16 mouse cellular contexts compared by ENCODE assay signal in genomic region chr6:90783945-90784344, GRCm38 (mm10).
DNase-seq lines count a peak whose midpoint lies in the region; ATAC-seq and TF ChIP-seq lines count a peak whose summit lies in the region.
"Had no signal": no experiment of that assay in that cellular context is flagged by ENCODE, and none has a peak within 500 bp of the region (broad histone marks: within the 10 kb centered on the region; RNA-seq: fewer than 3 reads in every experiment).

No protein-coding gene starts in this region.

- peaks cover 75% of the 10 kb centered on the region for H3K4me1 ChIP-seq in hindbrain, embryonic 15.5 days (replicated peaks)
- peaks cover 44% of the 10 kb centered on the region for H3K4me1 ChIP-seq in olfactory bulb, adult 2 months (ENCODE audit: control insufficient read depth, insufficient read depth, low read length)

- 31% methylated on average over 4 of the region's 4 CpGs for WGBS in hindbrain, embryonic 15.5 days
- WGBS in olfactory bulb, adult 2 months: 37% methylated on average over 4 of the region's 4 CpGs

- TF ChIP-seq POLR2A in olfactory bulb, adult 2 months (IDR thresholded peaks at IDR 0.05; ENCODE audit: insufficient read depth, low read depth, low read length): no peak

- H3K9ac ChIP-seq in hindbrain, embryonic 15.5 days: no peak overlapping the region
- H3K9ac ChIP-seq: heart, embryonic 12.5 days; limb, embryonic 13.5 days had no signal

- no peak overlapping the region for H3K4me3 ChIP-seq in hindbrain, embryonic 15.5 days
- H3K4me3 ChIP-seq in olfactory bulb, adult 2 months (ENCODE audit: insufficient read depth, low read depth, low read length): no peak overlapping the region
- H3K4me3 ChIP-seq: heart, embryonic 12.5 days; limb, embryonic 13.5 days had no signal

- TF ChIP-seq CTCF in olfactory bulb, adult 2 months (IDR thresholded peaks at IDR 0.05; ENCODE audit: insufficient read depth, low read depth, low read length): no peak

- no peak overlapping the region for H3K4me2 ChIP-seq in hindbrain, embryonic 15.5 days
- H3K4me2 ChIP-seq: heart, embryonic 12.5 days; limb, embryonic 13.5 days had no signal

- H3K27me3 ChIP-seq in hindbrain, embryonic 15.5 days: no peaks in the 10 kb centered on the region
- H3K27me3 ChIP-seq: heart, embryonic 12.5 days; limb, embryonic 13.5 days had no signal

- H3K27ac ChIP-seq in hindbrain, embryonic 15.5 days (replicated peaks): peak overlapping the region; percentile 90
- 0 out of 2 replicates have a peak overlapping the region, but pooled peaks have one; percentile 49 for H3K27ac ChIP-seq in olfactory bulb, adult 2 months (ENCODE audit: insufficient read depth, low read depth, low read length)
- H3K27ac ChIP-seq: limb, embryonic 13.5 days had no signal

- ATAC-seq in hindbrain, embryonic 15.5 days (ENCODE audit: low FRiP score, low read depth): peak; percentile 14; the same call in 1 of the 2 replicates

- intact Hi-C loops in heart, postnatal 14 days (cut with DNase I): no loop called here

- peak; percentile 63 for DNase-seq in cerebellum, adult 11-12 months
- no peak for DNase-seq in cerebellum, postnatal 25 days
- peak; percentile 62 for DNase-seq in retina, postnatal 1 day
- DNase-seq in retina, embryonic 14.5 days (ENCODE audit: low spot score): no peak
- no peak for DNase-seq in spleen, postnatal 4 days (ENCODE audit: low spot score in 2 of 2)
- DNase-seq in heart, postnatal 14 days: no peak
- DNase-seq: adrenal gland, postnatal 14 days; embryo, embryonic 11 days; kidney, adult 18-20 months; lung, postnatal 14 days; spleen, adult 18-20 months; thymus, postnatal 4 days had no signal

- no peaks in the 10 kb centered on the region for H3K9me3 ChIP-seq in hindbrain, embryonic 15.5 days
- H3K9me3 ChIP-seq: heart, embryonic 12.5 days; limb, embryonic 13.5 days had no signal

- H3K36me3 ChIP-seq in hindbrain, embryonic 15.5 days: no peaks in the 10 kb centered on the region
- H3K36me3 ChIP-seq: heart, embryonic 12.5 days; limb, embryonic 13.5 days had no signal

Comparison
In these comparisons a context has a peak if more than half of its experiments do, and no peak if none do; other contexts are left out.
1. DNase-seq: peak in cerebellum, adult 11-12 months (single experiment) and retina, postnatal 1 day (single experiment); none in cerebellum, postnatal 25 days (0 of 2), retina, embryonic 14.5 days (single experiment), spleen, postnatal 4 days (0 of 2) and heart, postnatal 14 days (0 of 2).